Mouse (Mus musculus): Measurements from ENCODE around the gene Prmt1.

Prmt1 gene

GRCm38 (mm10) chr7:44952611-44953306 is 33.6 kb downstream of the Prmt1 start:
- peak; percentile 98 for DNase-seq (ENCODE audit: low read depth, low spot score)

GRCm38 (mm10) chr7:44951960-44952359 is 34.4 kb downstream of the Prmt1 start:
- peak; percentile 77 for DNase-seq (ENCODE audit: low read depth, low spot score)

- DNase-seq (ENCODE audit: low read depth, low spot score) = no peak
Measured at GRCm38 (mm10) chr7:44949922-44950321, 36.4 kb downstream of the Prmt1 start.

- DNase-seq (ENCODE audit: low read depth, low spot score) = no peak
Measured at GRCm38 (mm10) chr7:44942904-44943303, 43.5 kb downstream of the Prmt1 start, which contains the start of gene Tsks. Gene Tsks (plus strand): TSS chr7:44943204.

GRCm38 (mm10) chr7:44938680-44939079 is 47.7 kb downstream of the Prmt1 start:
- no peak for DNase-seq (ENCODE audit: low read depth, low spot score)

GRCm38 (mm10) chr7:44929204-44930151 is 56.9 kb downstream of the Prmt1 start, which contains the start of gene Ap2a1:
Gene Ap2a1 (minus strand): TSS chr7:44929496.
- peak; percentile 99 for DNase-seq (ENCODE audit: low read depth, low spot score)

- DNase-seq (ENCODE audit: low read depth, low spot score) = no peak
Measured at GRCm38 (mm10) chr7:44928570-44928969, 57.8 kb downstream of the Prmt1 start.
